Mouse (Mus musculus) olfactory bulb, adult 2 months (tissue): ENCODE data around the gene Rbfox2.

Source experiments
- CTCF ChIP-seq: fragments of 200-500 bp; IDR thresholded peaks from 2 replicates; pipeline ENCODE4 v1.5.1; 2012; ENCODE audit warnings: low read depth, mild to moderate bottlenecking, low read length, moderate library complexity; ENCODE audit not compliant: insufficient read depth
- POLR2A ChIP-seq: fragments of 200-500 bp; IDR thresholded peaks from 2 replicates; pipeline ENCODE4 v1.6.1; 2012; ENCODE audit warnings: mild to moderate bottlenecking, low read depth, low read length, moderate library complexity; ENCODE audit not compliant: insufficient read depth

DNA sequence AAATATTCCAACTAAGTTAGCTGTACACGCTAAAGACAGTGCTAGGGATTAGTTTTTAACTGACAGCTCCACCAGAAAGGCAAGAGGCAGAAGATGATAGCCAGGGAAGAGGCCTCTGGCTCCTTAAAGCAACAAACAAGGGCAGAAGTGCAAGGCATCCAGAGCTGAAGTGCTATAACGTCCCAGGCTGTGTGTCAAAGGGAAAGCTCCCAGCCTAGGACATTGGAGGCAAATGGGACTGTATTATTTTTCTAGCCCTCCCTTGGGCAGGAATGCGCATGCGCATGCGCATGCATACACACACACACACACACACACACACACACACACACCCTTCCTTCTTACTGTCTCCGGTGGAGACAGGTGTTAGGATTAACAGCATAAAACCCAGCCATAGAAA lies 143.9 kb downstream of the Rbfox2 start:
- TF ChIP-seq POLR2A (no peak), CTCF (no peak)
